Mouse (Mus musculus): ENCODE results near the gene Cers5. TPM values are rescaled to one million over a fixed set of nuclear protein-coding genes. Genes with fewer than 3 reads are reported as not detected.
"Not testable (repeated sequence)": the region's sequence is repeated elsewhere in the genome, so short reads cannot be mapped to it uniquely, and the experiment has no call there.

Cers5 gene
- polyA plus RNA-seq (2012; rRNA removed), result 19.4 and 23.4 TPM in 2 replicates

- H3K4me3 ChIP-seq (ENCODE audit: control insufficient read depth, low read depth, low read length), result peak within 1 kb of the TSS; percentile 98
- not testable (repeated sequence) for H3K36me3 ChIP-seq (ENCODE audit: control insufficient read depth, insufficient read depth, low read length); H3K4me1 ChIP-seq (ENCODE audit: control insufficient read depth, insufficient read depth, low read length); H3K27me3 ChIP-seq (ENCODE audit: control insufficient read depth, insufficient read depth, low read length)
- peak within 1 kb of the TSS; percentile 91 for H3K27ac ChIP-seq (ENCODE audit: control insufficient read depth, insufficient read depth, low read depth, low read length)
Measured at GRCm38 (mm10) chr15:99772881-99772924, at the start of gene Cers5. TSS of gene Cers5 (minus strand) at chr15:99772885.

GRCm38 (mm10) chr15:99819621-99820279, 47.1 kb upstream of the Cers5 start:
- Histone ChIP-seq H3K4me3 (ENCODE audit: control insufficient read depth, low read depth, low read length) (peak overlapping the region; percentile 41), H3K27me3 (ENCODE audit: control insufficient read depth, insufficient read depth, low read length) (no peaks in the 10 kb centered on the region), H3K4me1 (ENCODE audit: control insufficient read depth, insufficient read depth, low read length) (no peaks in the 10 kb centered on the region; the same call in 1 of the 2 replicates), H3K27ac (ENCODE audit: control insufficient read depth, insufficient read depth, low read depth, low read length) (peak overlapping the region; percentile 76), H3K36me3 (ENCODE audit: control insufficient read depth, insufficient read depth, low read length) (no peaks in the 10 kb centered on the region)
- TF ChIP-seq POLR2A (IDR thresholded peaks at IDR 0.05; ENCODE audit: control insufficient read depth, low read depth, low read length) (peak; percentile 47; the same call in 1 of the 2 replicates), CTCF (IDR thresholded peaks at IDR 0.05; ENCODE audit: control insufficient read depth, insufficient read depth, insufficient replicate concordance, low read depth, low read length) (no peak)

GRCm38 (mm10) chr15:99819109-99819440, 46.4 kb upstream of the Cers5 start:
- no peaks in the 10 kb centered on the region for H3K27me3 ChIP-seq (ENCODE audit: control insufficient read depth, insufficient read depth, low read length)

DNA sequence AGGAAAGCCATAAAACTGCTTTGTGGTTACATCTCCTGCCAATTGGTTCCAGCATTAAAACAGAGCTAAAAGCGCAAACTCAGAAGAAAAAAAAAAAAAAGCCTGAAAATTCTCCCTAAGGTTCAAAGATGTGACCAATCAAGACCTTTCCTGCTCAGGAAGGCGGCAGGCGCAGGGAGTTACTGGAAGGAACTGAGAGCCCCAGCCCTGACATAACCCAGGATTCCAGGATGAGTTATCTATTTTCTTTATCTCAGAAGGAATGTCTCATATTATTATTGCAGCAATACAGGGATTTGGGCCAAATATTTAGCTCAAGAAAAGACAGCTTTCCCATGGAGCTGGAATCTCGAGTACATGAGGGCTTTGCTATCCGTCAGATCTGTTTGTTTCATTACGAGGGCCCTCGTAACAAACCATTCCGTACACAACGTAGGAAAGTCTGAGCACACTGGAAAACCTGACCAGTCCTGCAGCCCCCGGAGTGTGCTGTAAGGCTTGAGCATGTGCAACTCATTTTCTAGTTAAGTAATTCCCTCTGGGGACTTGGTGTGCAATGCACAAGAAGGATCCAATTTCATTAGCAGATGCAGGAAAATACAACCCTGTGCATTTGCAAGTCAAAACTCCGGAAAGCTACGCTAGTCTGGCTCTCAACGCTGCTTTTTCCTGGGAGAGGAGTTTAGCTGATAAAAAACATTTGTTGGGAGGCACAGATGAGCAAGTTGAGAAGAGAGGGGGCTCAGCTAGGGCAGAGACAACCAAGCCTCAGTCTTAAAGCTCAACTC, 45.8 kb upstream of the Cers5 start:
- H3K4me1 ChIP-seq (ENCODE audit: control insufficient read depth, insufficient read depth, low read length), result no peaks in the 10 kb centered on the region
- H3K27ac ChIP-seq (ENCODE audit: control insufficient read depth, insufficient read depth, low read depth, low read length), result peak overlapping the region; percentile 55

More at GRCm38 (mm10) chr15:99819109-99819440, 46.4 kb upstream of the Cers5 start:
- Histone ChIP-seq H3K27ac (ENCODE audit: control insufficient read depth, insufficient read depth, low read depth, low read length) (peak overlapping the region; percentile 76), H3K4me3 (ENCODE audit: control insufficient read depth, low read depth, low read length) (peak overlapping the region; percentile 45), H3K4me1 (ENCODE audit: control insufficient read depth, insufficient read depth, low read length) (no peaks in the 10 kb centered on the region; the same call in 1 of the 2 replicates), H3K36me3 (ENCODE audit: control insufficient read depth, insufficient read depth, low read length) (no peaks in the 10 kb centered on the region)
- TF ChIP-seq CTCF (IDR thresholded peaks at IDR 0.05; ENCODE audit: control insufficient read depth, insufficient read depth, insufficient replicate concordance, low read depth, low read length) (no peak), POLR2A (IDR thresholded peaks at IDR 0.05; ENCODE audit: control insufficient read depth, low read depth, low read length) (no peak)

DNA sequence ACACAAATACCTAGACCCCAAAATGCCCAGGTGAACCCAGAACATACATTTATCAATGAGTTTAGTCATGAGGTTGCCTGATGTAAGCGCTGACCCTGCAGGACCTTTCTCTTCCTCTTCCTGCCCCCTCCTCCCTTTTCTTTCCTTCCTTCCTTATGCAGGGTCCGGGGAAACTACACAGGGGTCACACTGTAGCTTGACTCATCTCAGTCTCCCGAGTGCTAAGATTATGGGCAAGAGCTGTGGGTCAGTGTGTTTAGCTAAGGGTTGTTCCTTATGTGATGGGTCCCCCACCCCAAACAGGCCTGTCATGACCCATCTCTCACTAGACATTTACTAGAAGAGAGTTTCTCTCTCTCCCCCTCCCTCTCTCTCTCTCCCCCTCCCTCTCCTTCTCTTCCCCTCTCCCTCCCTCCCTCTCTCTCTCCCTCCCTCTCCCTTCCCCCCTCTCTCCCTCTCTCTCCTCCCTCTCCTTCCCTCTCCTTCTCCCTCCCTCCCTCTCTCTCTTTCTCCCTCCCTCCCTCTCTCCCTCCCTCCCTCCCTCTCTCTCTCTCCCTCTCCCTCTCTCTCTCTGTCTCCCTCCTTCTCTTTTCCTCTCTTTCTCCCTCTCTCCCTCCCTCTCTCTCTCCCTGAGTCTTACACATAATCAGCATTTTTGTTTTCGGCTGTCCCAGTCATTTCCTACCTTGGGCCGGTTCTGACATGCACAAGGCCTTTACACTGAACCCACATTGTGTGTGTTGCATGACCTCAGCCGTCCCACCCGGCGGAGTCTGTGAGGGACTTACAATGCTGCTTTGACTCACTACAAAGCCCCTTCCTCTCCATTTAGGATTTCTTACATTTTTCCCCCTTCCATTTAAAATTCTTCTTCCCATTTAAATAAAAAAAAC, 44.9 kb upstream of the Cers5 start:
- TF ChIP-seq CTCF (IDR thresholded peaks at IDR 0.05; ENCODE audit: control insufficient read depth, insufficient read depth, insufficient replicate concordance, low read depth, low read length) (no peak), POLR2A (IDR thresholded peaks at IDR 0.05; ENCODE audit: control insufficient read depth, low read depth, low read length) (no peak)
- peak overlapping the region; percentile 36 for H3K4me3 ChIP-seq (ENCODE audit: control insufficient read depth, low read depth, low read length)
- no peaks in the 10 kb centered on the region for H3K36me3 ChIP-seq (ENCODE audit: control insufficient read depth, insufficient read depth, low read length)
- no peaks in the 10 kb centered on the region for H3K27me3 ChIP-seq (ENCODE audit: control insufficient read depth, insufficient read depth, low read length)
- no peaks in the 10 kb centered on the region for H3K4me1 ChIP-seq (ENCODE audit: control insufficient read depth, insufficient read depth, low read length)
- H3K27ac ChIP-seq (ENCODE audit: control insufficient read depth, insufficient read depth, low read depth, low read length), result no peak overlapping the region

More for the DNA sequence above, 45.8 kb upstream of the Cers5 start:
- TF ChIP-seq CTCF (IDR thresholded peaks at IDR 0.05; ENCODE audit: control insufficient read depth, insufficient read depth, insufficient replicate concordance, low read depth, low read length), result no peak
- TF ChIP-seq POLR2A (IDR thresholded peaks at IDR 0.05; ENCODE audit: control insufficient read depth, low read depth, low read length), result no peak
- H3K27me3 ChIP-seq (ENCODE audit: control insufficient read depth, insufficient read depth, low read length), result no peaks in the 10 kb centered on the region
- H3K4me3 ChIP-seq (ENCODE audit: control insufficient read depth, low read depth, low read length), result peak overlapping the region; percentile 45
- H3K36me3 ChIP-seq (ENCODE audit: control insufficient read depth, insufficient read depth, low read length), result no peaks in the 10 kb centered on the region

DNA sequence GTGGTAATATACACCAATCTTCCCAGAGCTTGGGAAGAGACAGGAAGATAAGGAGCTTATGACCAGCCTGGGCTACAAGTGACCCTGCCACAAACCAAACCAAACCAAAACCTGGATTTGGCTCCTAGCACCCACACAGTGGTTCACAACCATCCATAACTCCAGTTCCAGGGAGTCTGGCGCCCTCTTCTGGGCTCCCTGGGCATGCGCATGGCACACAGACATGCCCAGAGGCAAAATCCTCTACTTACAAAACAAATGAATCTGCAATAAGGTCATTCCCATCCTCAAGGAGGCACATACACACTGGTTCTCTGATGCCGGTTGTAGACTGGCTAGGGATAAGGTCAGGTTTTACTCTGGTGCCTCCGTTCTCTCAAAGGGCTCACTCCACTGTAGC, 43.3 kb upstream of the Cers5 start:
- Histone ChIP-seq H3K36me3 (ENCODE audit: control insufficient read depth, insufficient read depth, low read length) (no peaks in the 10 kb centered on the region), H3K27me3 (ENCODE audit: control insufficient read depth, insufficient read depth, low read length) (no peaks in the 10 kb centered on the region), H3K27ac (ENCODE audit: control insufficient read depth, insufficient read depth, low read depth, low read length) (no peak overlapping the region), H3K4me1 (ENCODE audit: control insufficient read depth, insufficient read depth, low read length) (no peaks in the 10 kb centered on the region), H3K4me3 (ENCODE audit: control insufficient read depth, low read depth, low read length) (no peak overlapping the region)
- TF ChIP-seq POLR2A (IDR thresholded peaks at IDR 0.05; ENCODE audit: control insufficient read depth, low read depth, low read length) (no peak), CTCF (IDR thresholded peaks at IDR 0.05; ENCODE audit: control insufficient read depth, insufficient read depth, insufficient replicate concordance, low read depth, low read length) (peak; percentile 80; the same call in 1 of the 2 replicates)

DNA sequence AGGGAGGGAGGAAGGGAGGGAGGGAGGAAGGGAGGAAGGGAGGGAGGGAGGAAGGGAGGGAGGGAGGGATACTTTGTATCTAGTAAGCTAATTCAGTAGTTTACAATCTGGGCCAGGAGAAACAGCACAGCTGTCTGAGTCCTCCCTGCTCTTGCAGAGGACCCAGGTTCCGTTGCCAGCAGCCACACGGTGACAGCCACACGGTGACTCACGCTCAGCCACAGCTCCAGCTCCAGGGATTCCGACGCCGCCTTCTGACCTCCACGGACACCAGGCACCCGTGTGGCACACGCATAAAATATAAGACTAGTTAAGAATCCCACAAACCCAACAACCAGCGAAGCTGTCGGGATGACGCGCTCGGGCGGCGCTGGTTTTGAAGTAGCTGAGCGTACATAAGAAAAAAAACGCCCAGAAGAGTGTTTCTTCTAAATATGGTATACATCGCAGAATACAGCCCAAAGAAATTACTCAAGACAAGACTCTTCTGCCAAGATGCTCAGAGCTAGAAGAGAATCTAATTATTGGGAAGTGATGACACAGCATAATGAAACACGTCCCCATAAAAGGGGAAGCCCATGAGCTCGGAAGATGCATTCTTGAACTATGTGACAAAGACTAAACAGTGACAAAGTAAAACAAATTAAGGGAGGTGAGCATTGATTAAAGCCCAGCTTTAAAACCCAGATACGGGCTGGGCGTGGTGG, 42.0 kb upstream of the Cers5 start:
- no peaks in the 10 kb centered on the region for H3K36me3 ChIP-seq (ENCODE audit: control insufficient read depth, insufficient read depth, low read length)
- no peak for TF ChIP-seq CTCF (IDR thresholded peaks at IDR 0.05; ENCODE audit: control insufficient read depth, insufficient read depth, insufficient replicate concordance, low read depth, low read length)
- no peak for TF ChIP-seq POLR2A (IDR thresholded peaks at IDR 0.05; ENCODE audit: control insufficient read depth, low read depth, low read length)
- no peaks in the 10 kb centered on the region for H3K4me1 ChIP-seq (ENCODE audit: control insufficient read depth, insufficient read depth, low read length)
- no peak overlapping the region for H3K4me3 ChIP-seq (ENCODE audit: control insufficient read depth, low read depth, low read length)
- no peak overlapping the region for H3K27ac ChIP-seq (ENCODE audit: control insufficient read depth, insufficient read depth, low read depth, low read length)
- no peaks in the 10 kb centered on the region for H3K27me3 ChIP-seq (ENCODE audit: control insufficient read depth, insufficient read depth, low read length)
